Mouse (Mus musculus): Measurements from ENCODE around the gene Krtap5-4.

DNA sequence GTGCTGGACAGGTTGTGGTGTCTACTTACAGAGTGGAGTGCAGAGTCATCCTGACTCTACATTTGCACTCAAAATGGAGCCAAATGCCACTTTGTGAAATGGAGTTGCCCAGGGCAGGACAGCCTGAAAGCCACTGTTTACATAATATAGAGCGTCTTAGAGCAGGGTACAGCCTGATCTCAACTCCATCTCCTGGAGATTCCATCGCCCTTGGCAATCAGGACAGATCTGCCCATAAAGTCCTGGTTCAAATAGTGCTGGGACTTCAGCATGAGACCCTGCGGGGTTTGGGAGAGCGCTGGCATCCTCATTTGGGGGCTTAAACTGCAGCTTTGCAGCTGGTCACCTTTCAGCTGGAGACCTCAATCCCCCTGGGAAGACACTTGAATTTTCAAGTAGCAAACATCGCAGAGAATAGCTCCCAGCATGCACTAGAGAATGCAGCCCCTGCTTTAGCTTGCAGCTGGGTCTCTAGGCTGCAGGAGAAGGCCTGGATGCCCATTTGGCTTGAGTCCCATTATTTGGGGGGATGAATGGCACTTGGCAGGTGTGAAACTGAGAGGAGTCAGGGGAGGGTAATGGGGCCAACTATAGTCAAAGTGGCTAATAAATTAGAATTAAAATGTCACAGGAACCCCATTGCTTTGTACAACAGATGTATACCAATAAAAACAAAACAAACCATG, 11.4 kb downstream of the Krtap5-4 start:
- TF ChIP-seq CTCF (IDR thresholded peaks at IDR 0.05; ENCODE audit: extremely low read depth, insufficient read depth, low read length): no peak
- TF ChIP-seq POLR2A (IDR thresholded peaks at IDR 0.05; ENCODE audit: extremely low read depth, insufficient read depth, low read length): no peak
